Mouse (Mus musculus) stomach, embryonic 15.5 days (tissue): ENCODE measurements around the gene Klk9. TPM values are rescaled to one million over a fixed set of nuclear protein-coding genes. Genes with fewer than 3 reads are reported as not detected.

Experiments used
- ATAC-seq: fragments of 200-750 bp; cut with Nextera tagmentation; 2 replicates; pipeline ENCODE4 v1.8.0; 2017; ENCODE audit warnings: low read depth, moderate number of reproducible peaks, moderate TSS enrichment; ENCODE audit not compliant: insufficient read depth, low FRiP score
- H3K27ac ChIP-seq: fragments of 300-500 bp; sonication (generic); 2 replicates; pipeline ENCODE4 v1.5.1; 2015; ENCODE audit warnings: mild to moderate bottlenecking, inconsistent platforms
- H3K27me3 ChIP-seq: fragments of 300-500 bp; sonication (generic); replicated peaks from 2 replicates; pipeline ENCODE4 v1.6.1; 2015; ENCODE audit warnings: inconsistent platforms
- H3K36me3 ChIP-seq: fragments of 300-500 bp; sonication (generic); 2 replicates; pipeline ENCODE4 v1.6.1; 2015; ENCODE audit warnings: inconsistent platforms
- H3K4me1 ChIP-seq: fragments of 300-500 bp; sonication (generic); 2 replicates; pipeline ENCODE4 v1.6.1; 2015; ENCODE audit warnings: inconsistent platforms
- H3K4me2 ChIP-seq: fragments of 300-500 bp; sonication (generic); 2 replicates; pipeline ENCODE4 v1.6.1; 2015; ENCODE audit warnings: mild to moderate bottlenecking, inconsistent platforms
- H3K4me3 ChIP-seq: fragments of 300-500 bp; sonication (generic); replicated peaks from 2 replicates; pipeline ENCODE4 v1.5.1; 2015; ENCODE audit warnings: inconsistent platforms
- H3K9ac ChIP-seq: fragments of 300-500 bp; sonication (generic); 2 replicates; pipeline ENCODE4 v1.6.1; 2015; ENCODE audit warnings: inconsistent platforms
- H3K9me3 ChIP-seq: fragments of 300-500 bp; sonication (generic); 2 replicates; pipeline ENCODE4 v1.6.1; 2016; ENCODE audit warnings: inconsistent platforms
- WGBS: fragments of 180-500 bp; shearing (Covaris S2); methylation state at CpG from one replicate; pipeline ENCODE4 v1.1.7; 2015; 5-methylcytosine and 5-hydroxymethylcytosine counted together
- polyA plus RNA-seq: library from polyadenylated mRNA; unstranded; fragments of >200 nt; fragmentation: Nextera tagmentation; extraction: Ambion mirVana; gene quantifications from 2 replicates; pipeline ENCODE4 v1.2.1, GENCODE M21; 2015

Gene Klk9
- polyA plus RNA-seq, 1 experiment from 2014 or later = 0.77 TPM

DNA sequence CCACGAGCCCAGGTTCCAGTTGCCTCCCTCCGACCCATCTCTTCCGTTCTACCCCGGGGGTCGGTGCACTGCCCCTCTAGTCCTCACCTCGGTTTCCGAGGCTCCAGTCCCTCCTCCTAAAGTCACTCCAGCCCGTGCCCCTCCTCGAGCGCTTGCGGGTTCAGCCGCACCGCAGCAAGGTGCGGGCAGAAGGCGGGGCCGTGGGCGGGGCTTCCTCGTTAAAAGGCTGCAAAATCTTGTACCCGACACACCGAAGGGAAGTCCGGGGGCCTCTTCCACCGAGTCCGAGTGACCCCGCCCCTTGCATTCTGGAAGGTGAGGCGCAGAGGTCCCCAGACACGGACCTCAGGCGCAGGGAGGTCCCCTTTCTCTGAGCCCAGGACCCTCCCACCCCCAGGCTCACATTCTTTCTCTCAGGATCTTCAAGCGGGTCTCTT, 5.7 kb downstream of the Klk9 start, which contains the start of gene Klk8:
Gene Klk8 (plus strand): TSS at position 245 of the 437 bp plus-strand sequence.
- no peak within 1 kb of the TSS for H3K27ac ChIP-seq
- WGBS = under 1% methylated on average over 28 of the region's 28 CpGs
- peak; percentile 19; the same call in 1 of the 2 replicates for ATAC-seq

DNA sequence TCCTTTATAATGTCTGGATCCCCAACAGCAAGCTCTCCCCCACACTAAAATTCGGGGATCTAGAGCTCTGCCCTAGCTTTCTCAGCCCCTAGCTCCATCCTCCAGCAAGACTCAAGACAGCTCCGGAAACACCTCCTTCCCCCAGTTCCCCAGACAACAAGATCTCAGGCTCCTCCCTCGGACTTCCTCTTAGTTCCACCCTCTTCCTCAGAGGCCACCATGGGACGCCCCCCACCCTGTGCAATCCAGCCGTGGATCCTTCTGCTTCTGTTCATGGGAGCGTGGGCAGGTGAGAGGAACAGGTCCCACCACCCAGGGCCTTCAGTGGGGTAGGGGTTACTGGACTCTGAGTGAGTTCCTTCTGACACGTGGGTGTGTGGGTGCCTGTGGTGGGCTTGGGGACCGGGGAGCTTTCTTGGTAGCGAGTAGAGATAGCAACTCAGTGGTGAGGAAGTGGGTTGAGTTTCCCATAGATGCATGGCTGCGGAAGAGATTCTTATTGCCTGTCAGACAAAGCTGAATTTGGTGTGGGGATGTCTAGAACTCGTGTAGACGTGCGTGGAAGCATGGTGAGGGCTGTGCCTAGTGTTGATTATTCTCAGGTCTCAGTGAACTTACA, 6.3 kb downstream of the Klk9 start:
- no peaks in the 10 kb centered on the region for H3K36me3 ChIP-seq
- peak; percentile 47 for ATAC-seq
- H3K27me3 ChIP-seq = 0 out of 2 replicates have a peak, but pooled peaks cover 3% of the 10 kb centered on the region
- no peaks in the 10 kb centered on the region for H3K9me3 ChIP-seq
- H3K9ac ChIP-seq = no peak overlapping the region
- peak overlapping the region; percentile 93 for H3K4me2 ChIP-seq
- H3K27ac ChIP-seq = no peak overlapping the region
- WGBS = 36% methylated on average over 13 of the region's 13 CpGs
- peaks cover 7% of the 10 kb centered on the region; the same call in 1 of the 2 replicates for H3K4me1 ChIP-seq
- H3K4me3 ChIP-seq = peak overlapping the region; percentile 52

More for the DNA sequence above, 5.7 kb downstream of the Klk9 start, which contains the start of gene Klk8:
- Histone ChIP-seq H3K9me3 (no peaks in the 10 kb centered on the region), H3K4me1 (peaks cover 7% of the 10 kb centered on the region; the same call in 1 of the 2 replicates), H3K4me3 (peak within 1 kb of the TSS; percentile 52), H3K27me3 (0 out of 2 replicates have a peak, but pooled peaks cover 3% of the 10 kb centered on the region), H3K36me3 (no peaks in the 10 kb centered on the region), H3K4me2 (peak within 1 kb of the TSS; percentile 93), H3K9ac (no peak within 1 kb of the TSS)

DNA sequence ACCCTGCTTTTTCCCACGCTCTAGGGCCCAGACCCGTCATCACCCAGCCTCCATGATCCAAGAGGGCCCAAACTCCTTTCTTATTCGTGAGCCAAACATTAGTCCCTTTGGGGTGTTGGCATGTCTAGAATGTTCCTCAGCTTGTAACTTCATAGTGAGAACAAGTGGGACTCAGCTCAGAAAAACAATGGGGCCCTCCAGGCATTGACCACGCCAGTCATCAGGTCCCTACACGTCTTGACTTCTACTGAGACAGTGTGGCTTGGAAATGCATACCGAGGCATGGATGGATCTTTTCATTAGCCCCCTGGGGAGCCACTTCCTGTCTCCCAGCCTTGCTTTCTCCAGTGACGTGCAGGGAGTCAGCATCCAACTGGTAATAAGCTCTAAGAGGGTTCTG, 8.2 kb downstream of the Klk9 start:
- H3K36me3 ChIP-seq = no peaks in the 10 kb centered on the region
- 0 out of 2 replicates have a peak, but pooled peaks cover 3% of the 10 kb centered on the region for H3K27me3 ChIP-seq
- WGBS = 66% methylated on average over 7 of the region's 7 CpGs

GRCm38 (mm10) chr7:43810994-43811393, 19.3 kb downstream of the Klk9 start, which contains the start of gene Klk7:
Gene Klk7 (plus strand): TSS chr7:43811294.
- no peak within 1 kb of the TSS for H3K4me3 ChIP-seq
- WGBS = 40% methylated on average over 5 of the region's 5 CpGs
- no peaks in the 10 kb centered on the region for H3K27me3 ChIP-seq
- no peak within 1 kb of the TSS for H3K27ac ChIP-seq
- H3K4me1 ChIP-seq = no peaks in the 10 kb centered on the region
- no peaks in the 10 kb centered on the region for H3K36me3 ChIP-seq
- no peak within 1 kb of the TSS for H3K4me2 ChIP-seq
- ATAC-seq = no peak
- H3K9me3 ChIP-seq = no peaks in the 10 kb centered on the region
- H3K9ac ChIP-seq = no peak within 1 kb of the TSS

More for the DNA sequence above, 8.2 kb downstream of the Klk9 start:
- H3K27ac ChIP-seq = no peak overlapping the region
- no peak for ATAC-seq
- no peak overlapping the region for H3K9ac ChIP-seq
- H3K4me3 ChIP-seq = no peak overlapping the region
- peaks cover 7% of the 10 kb centered on the region; the same call in 1 of the 2 replicates for H3K4me1 ChIP-seq
- H3K4me2 ChIP-seq = no peak overlapping the region
- H3K9me3 ChIP-seq = no peaks in the 10 kb centered on the region

DNA sequence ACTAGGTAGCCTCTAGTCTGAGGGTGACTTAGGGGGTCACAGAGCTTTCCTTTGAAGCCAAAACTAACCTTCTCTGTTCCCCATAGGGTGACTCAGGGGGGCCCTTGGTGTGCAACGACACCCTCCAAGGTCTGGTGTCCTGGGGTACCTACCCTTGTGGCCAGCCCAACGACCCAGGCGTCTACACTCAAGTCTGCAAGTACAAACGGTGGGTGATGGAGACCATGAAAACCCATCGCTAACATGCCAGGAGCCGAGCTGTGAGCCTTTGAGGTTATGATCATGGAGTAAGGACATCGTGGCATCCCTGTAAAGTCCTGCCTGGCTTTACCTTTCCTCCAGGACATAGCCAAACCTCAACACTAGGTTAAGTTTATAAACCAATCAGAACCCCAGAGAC, 23.5 kb downstream of the Klk9 start:
- no peak overlapping the region for H3K27ac ChIP-seq
- H3K4me2 ChIP-seq = no peak overlapping the region
- 86% methylated on average over 7 of the region's 7 CpGs for WGBS
- no peak for ATAC-seq
- no peaks in the 10 kb centered on the region for H3K9me3 ChIP-seq
- H3K36me3 ChIP-seq = no peaks in the 10 kb centered on the region
- no peaks in the 10 kb centered on the region for H3K4me1 ChIP-seq
- H3K9ac ChIP-seq = no peak overlapping the region
- no peaks in the 10 kb centered on the region for H3K27me3 ChIP-seq
- H3K4me3 ChIP-seq = no peak overlapping the region

GRCm38 (mm10) chr7:43816746-43817145, 25.1 kb downstream of the Klk9 start:
- no peak for ATAC-seq
- Histone ChIP-seq H3K4me1 (no peaks in the 10 kb centered on the region), H3K36me3 (no peaks in the 10 kb centered on the region), H3K27ac (no peak overlapping the region), H3K4me2 (no peak overlapping the region), H3K9ac (no peak overlapping the region), H3K9me3 (no peaks in the 10 kb centered on the region), H3K4me3 (no peak overlapping the region), H3K27me3 (no peaks in the 10 kb centered on the region)

DNA sequence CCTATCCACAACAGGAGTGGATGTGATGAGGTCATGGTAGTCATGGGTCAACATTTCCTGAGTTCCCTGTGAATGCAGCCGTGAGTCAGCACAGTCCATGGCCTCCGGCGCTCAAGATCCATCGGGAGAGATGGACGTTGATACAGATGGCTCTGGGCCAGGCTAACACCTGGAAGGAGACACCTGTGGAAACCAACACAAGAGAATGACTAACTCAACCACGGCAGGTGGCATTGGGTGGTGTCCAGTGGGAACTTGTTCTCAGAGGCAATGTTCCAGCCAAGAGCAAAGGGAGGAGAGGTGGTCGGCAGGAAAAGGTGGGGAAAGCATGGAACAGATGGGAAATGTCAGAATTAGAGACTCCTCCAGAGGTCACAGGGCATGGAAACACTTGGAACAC, 29.9 kb downstream of the Klk9 start:
- no peak for ATAC-seq
- no peaks in the 10 kb centered on the region for H3K27me3 ChIP-seq
- WGBS = 79% methylated on average over 7 of the region's 7 CpGs

DNA sequence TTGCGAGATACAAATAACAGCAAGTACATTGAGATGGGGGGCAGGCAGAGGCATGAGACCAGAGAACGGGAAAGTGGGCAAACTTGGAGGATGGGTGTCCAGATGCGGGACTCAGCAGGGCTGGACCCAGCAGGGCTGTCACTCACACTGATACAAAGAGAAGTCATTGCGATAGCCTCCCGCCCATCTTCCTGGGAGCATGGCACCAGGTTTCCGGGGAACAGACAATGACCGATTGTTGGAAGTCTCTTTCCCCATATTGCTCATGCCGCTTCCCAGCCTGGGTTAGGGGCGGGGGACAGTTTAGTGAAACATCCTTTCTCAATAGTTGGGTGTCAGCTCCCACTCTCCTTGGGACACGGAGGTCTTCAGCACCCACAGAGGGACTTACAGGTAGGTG, 32.5 kb downstream of the Klk9 start, which contains the start of gene Klk6:
Gene Klk6 (plus strand): TSS at position 301 of the 400 bp plus-strand sequence.
- no peaks in the 10 kb centered on the region for H3K27me3 ChIP-seq
- ATAC-seq = no peak
- no peaks in the 10 kb centered on the region for H3K9me3 ChIP-seq
- H3K4me2 ChIP-seq = no peak within 1 kb of the TSS
- no peaks in the 10 kb centered on the region for H3K4me1 ChIP-seq
- no peaks in the 10 kb centered on the region for H3K36me3 ChIP-seq
- H3K9ac ChIP-seq = no peak within 1 kb of the TSS
- no peak within 1 kb of the TSS for H3K27ac ChIP-seq
- WGBS = 80% methylated on average over 10 of the region's 10 CpGs
- H3K4me3 ChIP-seq = no peak within 1 kb of the TSS

More for the DNA sequence above, 29.9 kb downstream of the Klk9 start:
- Histone ChIP-seq H3K36me3 (no peaks in the 10 kb centered on the region), H3K4me2 (no peak overlapping the region), H3K27ac (no peak overlapping the region), H3K9ac (no peak overlapping the region), H3K4me1 (no peaks in the 10 kb centered on the region), H3K9me3 (no peaks in the 10 kb centered on the region), H3K4me3 (no peak overlapping the region)

- Histone ChIP-seq H3K36me3 (no peaks in the 10 kb centered on the region), H3K4me2 (no peak overlapping the region), H3K9ac (no peak overlapping the region), H3K4me1 (no peaks in the 10 kb centered on the region), H3K9me3 (no peaks in the 10 kb centered on the region), H3K27ac (no peak overlapping the region), H3K4me3 (no peak overlapping the region), H3K27me3 (no peaks in the 10 kb centered on the region)
- ATAC-seq = no peak
- WGBS = 85% methylated on average over 5 of the region's 5 CpGs
These were observed 34.4 kb downstream of the Klk9 start for GRCm38 (mm10) chr7:43826056-43826455.

- no peaks in the 10 kb centered on the region for H3K9me3 ChIP-seq
- H3K9ac ChIP-seq = no peak overlapping the region
- no peak overlapping the region for H3K4me2 ChIP-seq
- no peaks in the 10 kb centered on the region for H3K27me3 ChIP-seq
- ATAC-seq = peak; percentile 65; the same call in 1 of the 2 replicates
- H3K4me1 ChIP-seq = no peaks in the 10 kb centered on the region
- H3K4me3 ChIP-seq = no peak overlapping the region
- no peaks in the 10 kb centered on the region for H3K36me3 ChIP-seq
- no peak overlapping the region for H3K27ac ChIP-seq
- WGBS = 70% methylated on average over 4 of the region's 4 CpGs
These were observed 36.0 kb downstream of the Klk9 start for GRCm38 (mm10) chr7:43827706-43828105.

GRCm38 (mm10) chr7:43829006-43829405, 37.3 kb downstream of the Klk9 start:
- H3K27ac ChIP-seq = no peak overlapping the region
- H3K4me2 ChIP-seq = no peak overlapping the region
- H3K27me3 ChIP-seq = no peaks in the 10 kb centered on the region
- H3K4me3 ChIP-seq = no peak overlapping the region
- ATAC-seq = no peak
- no peaks in the 10 kb centered on the region for H3K4me1 ChIP-seq
- H3K9ac ChIP-seq = no peak overlapping the region
- 86% methylated on average over 8 of the region's 8 CpGs for WGBS
- no peaks in the 10 kb centered on the region for H3K9me3 ChIP-seq
- no peaks in the 10 kb centered on the region for H3K36me3 ChIP-seq

DNA sequence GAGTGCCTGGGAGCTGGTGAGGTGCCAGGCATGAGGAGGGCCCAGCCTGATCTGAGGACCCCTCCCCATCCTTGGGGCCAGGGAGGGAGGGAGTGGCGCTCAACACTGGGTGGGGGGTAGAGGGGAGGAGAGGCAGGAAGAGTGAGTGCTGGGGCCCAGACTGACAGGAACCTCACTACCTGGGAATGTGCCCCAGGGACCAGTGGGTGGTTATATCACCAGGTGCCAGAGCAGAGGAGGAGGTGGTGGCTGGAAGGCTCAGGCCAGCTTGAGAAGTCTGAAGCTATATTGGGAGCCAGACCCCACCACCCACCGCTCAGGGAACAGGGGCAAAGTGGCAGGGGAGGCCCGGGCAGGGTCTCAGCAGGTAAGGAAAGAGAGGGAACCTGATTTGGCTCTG, 50.0 kb downstream of the Klk9 start, which contains the start of gene Klk5:
Gene Klk5 (plus strand): TSS at position 271 of the 400 bp plus-strand sequence.
- H3K4me2 ChIP-seq = no peak within 1 kb of the TSS
- no peaks in the 10 kb centered on the region for H3K4me1 ChIP-seq
- ATAC-seq = no peak
- H3K36me3 ChIP-seq = no peaks in the 10 kb centered on the region
- no peaks in the 10 kb centered on the region for H3K9me3 ChIP-seq
- H3K27me3 ChIP-seq = no peaks in the 10 kb centered on the region
- 61% methylated on average over 3 of the region's 3 CpGs for WGBS
- no peak within 1 kb of the TSS for H3K27ac ChIP-seq
- no peak within 1 kb of the TSS for H3K4me3 ChIP-seq
- no peak within 1 kb of the TSS for H3K9ac ChIP-seq
